Mouse (Mus musculus) olfactory bulb, adult 2 months (tissue): Measurements from ENCODE around the gene Lcn4. TPM values are rescaled to one million over a fixed set of nuclear protein-coding genes. Genes with fewer than 3 reads are reported as not detected.

Experiments used
- H3K27ac ChIP-seq: fragments of 200-500 bp; 2 replicates; pipeline ENCODE4 v1.5.1; 2012; ENCODE audit warnings: low read depth, low read length; ENCODE audit not compliant: insufficient read depth
- H3K4me1 ChIP-seq: fragments of 200-500 bp; 2 replicates; pipeline ENCODE4 v1.6.1; 2012; ENCODE audit warnings: low read length; ENCODE audit not compliant: control insufficient read depth, insufficient read depth
- H3K4me3 ChIP-seq: fragments of 200-500 bp; 2 replicates; pipeline ENCODE4 v1.5.1; 2012; ENCODE audit warnings: mild to moderate bottlenecking, low read depth, low read length, moderate library complexity; ENCODE audit not compliant: insufficient read depth
- CTCF ChIP-seq: fragments of 200-500 bp; IDR thresholded peaks from 2 replicates; pipeline ENCODE4 v1.5.1; 2012; ENCODE audit warnings: low read depth, mild to moderate bottlenecking, low read length, moderate library complexity; ENCODE audit not compliant: insufficient read depth
- POLR2A ChIP-seq: fragments of 200-500 bp; IDR thresholded peaks from 2 replicates; pipeline ENCODE4 v1.6.1; 2012; ENCODE audit warnings: mild to moderate bottlenecking, low read depth, low read length, moderate library complexity; ENCODE audit not compliant: insufficient read depth
- WGBS: fragments of 180-500 bp; shearing (Covaris S2); methylation state at CpG from one replicate; pipeline ENCODE4 v1.1.7; 2018; 5-methylcytosine and 5-hydroxymethylcytosine counted together
- polyA plus RNA-seq: library from polyadenylated mRNA; stranded (reverse); fragments of >200 nt; gene quantifications from 2 replicates; pipeline ENCODE4 v1.2.4, GENCODE M21; 2012; ENCODE audit warnings: low replicate concordance; ENCODE audit not compliant: missing spikeins, insufficient read depth, insufficient read length

Lcn4 gene
- polyA plus RNA-seq, 1 experiment: not detected

DNA sequence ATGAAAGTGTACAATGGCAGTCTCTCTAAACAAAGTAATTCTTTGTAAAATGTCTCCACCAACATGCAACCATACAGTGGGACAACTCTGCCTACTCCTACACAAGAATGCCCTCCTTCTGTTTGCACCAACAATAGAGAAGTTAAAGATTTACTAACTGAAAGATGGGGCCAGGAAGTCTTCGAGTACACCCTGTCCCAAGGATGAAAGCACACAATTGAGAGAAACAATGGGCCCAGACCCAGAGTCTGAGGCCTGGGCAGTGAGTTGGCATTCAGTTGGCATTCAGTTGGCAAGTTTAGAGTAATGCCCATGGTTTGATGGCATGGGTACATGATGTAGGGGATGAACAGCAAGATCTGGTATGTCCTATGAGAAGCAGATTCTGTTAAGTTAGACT, 16.4 kb downstream of the Lcn4 start:
- no peak overlapping the region for H3K4me3 ChIP-seq
- no peaks in the 10 kb centered on the region for H3K4me1 ChIP-seq
- TF ChIP-seq CTCF (no peak), POLR2A (no peak)
- WGBS: 65% methylated on average over 1 of the region's 1 CpGs
- H3K27ac ChIP-seq: no peak overlapping the region

DNA sequence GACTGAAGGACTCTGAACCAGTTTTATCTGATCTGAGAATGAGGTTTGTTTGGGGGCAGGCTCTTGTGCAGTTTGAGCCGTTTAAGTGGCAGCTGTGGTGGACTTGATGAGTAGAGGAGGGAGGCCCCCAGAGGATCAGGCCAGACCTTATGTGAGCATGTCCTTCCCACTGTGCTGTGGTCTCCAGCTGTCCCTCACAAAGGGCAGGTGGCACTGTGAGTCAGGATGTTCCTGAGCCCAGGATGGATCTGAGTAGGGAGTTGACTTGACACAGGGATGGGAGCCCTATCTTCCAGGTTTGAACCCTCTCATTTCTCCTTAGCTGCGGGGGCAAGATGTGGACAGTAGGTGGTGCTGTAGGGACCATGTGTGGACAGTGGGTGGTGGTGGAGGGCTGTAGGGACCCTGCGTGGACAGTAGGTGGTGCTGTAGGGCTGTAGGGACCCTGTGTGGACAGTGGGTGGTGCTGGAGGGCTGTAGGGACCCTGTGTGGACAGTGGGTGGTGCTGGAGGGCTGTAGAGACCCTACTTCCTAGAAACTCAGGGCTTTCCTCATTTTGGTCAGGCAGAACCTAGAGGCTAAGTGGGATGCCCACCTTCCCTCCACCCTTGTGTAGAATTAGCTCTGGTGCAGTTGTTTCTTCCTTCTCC, 24.3 kb downstream of the Lcn4 start:
- Histone ChIP-seq H3K4me1 (no peaks in the 10 kb centered on the region), H3K4me3 (no peak overlapping the region), H3K27ac (no peak overlapping the region)
- WGBS: 18% methylated on average over 3 of the region's 3 CpGs
- peak; percentile 100 for TF ChIP-seq CTCF
- no peak for TF ChIP-seq POLR2A

GRCm38 (mm10) chr2:26643942-26644341, 27.1 kb downstream of the Lcn4 start:
- no peak overlapping the region for H3K4me3 ChIP-seq

GRCm38 (mm10) chr2:26641006-26641647, 30.0 kb downstream of the Lcn4 start:
- Histone ChIP-seq H3K4me3 (no peak overlapping the region), H3K27ac (no peak overlapping the region), H3K4me1 (peaks cover 16% of the 10 kb centered on the region)
- TF ChIP-seq CTCF (no peak), POLR2A (no peak)
- 87% methylated on average over 7 of the region's 7 CpGs for WGBS

More at GRCm38 (mm10) chr2:26643942-26644341, 27.1 kb downstream of the Lcn4 start:
- TF ChIP-seq POLR2A: no peak
- TF ChIP-seq CTCF: no peak
- H3K27ac ChIP-seq: no peak overlapping the region
- H3K4me1 ChIP-seq: peaks cover 7% of the 10 kb centered on the region; the same call in 1 of the 2 replicates
- 75% methylated on average over 2 of the region's 2 CpGs for WGBS

DNA sequence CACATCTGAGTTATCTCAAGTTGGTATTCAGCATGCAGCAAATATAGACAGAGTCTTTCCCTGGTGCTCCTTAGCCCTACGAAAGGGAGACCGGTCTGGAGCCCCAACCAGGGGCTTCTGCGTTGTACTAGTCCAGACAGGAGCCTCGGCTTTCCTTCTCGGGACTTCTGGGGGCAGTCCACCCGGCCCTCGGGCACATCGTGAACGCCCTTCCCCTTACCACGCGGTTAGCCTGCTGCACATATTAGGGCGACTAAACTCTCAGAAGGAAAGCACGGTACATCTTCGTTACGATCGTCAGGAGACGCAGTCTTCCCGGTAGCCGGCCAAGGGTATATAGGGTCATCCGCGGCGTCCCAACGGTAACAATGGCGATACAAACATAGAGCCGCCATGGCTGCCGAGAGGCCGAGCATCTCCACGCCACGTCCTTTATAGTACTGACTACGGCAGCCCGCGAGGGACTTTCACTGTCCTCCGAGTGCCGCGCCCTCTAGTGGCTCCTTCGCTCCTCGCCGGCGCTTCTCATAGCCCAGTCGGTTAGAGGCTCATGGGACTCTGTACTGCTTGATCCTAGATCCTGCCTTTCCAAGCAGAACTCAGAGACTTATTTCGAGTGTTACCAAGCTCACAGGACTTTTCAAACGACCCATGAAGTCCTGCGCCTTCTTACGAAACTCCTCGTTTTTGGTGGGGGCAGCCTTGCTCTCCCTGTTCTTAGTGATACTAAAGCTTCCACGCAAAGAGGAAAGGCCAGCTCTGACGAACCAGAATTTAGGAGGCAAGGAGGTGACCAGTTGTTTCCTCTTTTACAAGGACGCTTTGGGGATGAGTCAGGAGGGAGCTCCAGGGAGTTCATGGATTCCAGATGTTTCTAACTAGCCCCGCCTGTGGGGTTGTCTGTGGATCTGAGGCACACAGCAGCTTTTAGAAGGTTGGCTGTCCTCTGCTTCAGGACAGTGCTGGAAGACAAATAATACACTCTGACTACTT, 30.9 kb downstream of the Lcn4 start:
- peak; percentile 94 for TF ChIP-seq POLR2A
- peak; percentile 74 for TF ChIP-seq CTCF
- Histone ChIP-seq H3K27ac (0 out of 2 replicates have a peak overlapping the region, but pooled peaks have one; percentile 14), H3K4me3 (peak overlapping the region; percentile 63), H3K4me1 (peaks cover 24% of the 10 kb centered on the region)
- WGBS: 4% methylated on average over 49 of the region's 49 CpGs

GRCm38 (mm10) chr2:26639083-26639482, 32.0 kb downstream of the Lcn4 start:
- TF ChIP-seq CTCF (no peak), POLR2A (no peak)
- Histone ChIP-seq H3K4me3 (peak overlapping the region; percentile 24; the same call in 1 of the 2 replicates), H3K27ac (no peak overlapping the region), H3K4me1 (peaks cover 28% of the 10 kb centered on the region)
- WGBS: 7% methylated on average over 8 of the region's 8 CpGs

GRCm38 (mm10) chr2:26638572-26638971, 32.5 kb downstream of the Lcn4 start:
- 70% methylated on average over 5 of the region's 5 CpGs for WGBS
- Histone ChIP-seq H3K4me1 (peaks cover 28% of the 10 kb centered on the region), H3K4me3 (no peak overlapping the region), H3K27ac (no peak overlapping the region)
- no peak for TF ChIP-seq CTCF
- TF ChIP-seq POLR2A: no peak

GRCm38 (mm10) chr2:26638039-26638438, 33.0 kb downstream of the Lcn4 start:
- H3K27ac ChIP-seq: no peak overlapping the region
- TF ChIP-seq POLR2A (no peak), CTCF (no peak)
- peaks cover 32% of the 10 kb centered on the region for H3K4me1 ChIP-seq
- H3K4me3 ChIP-seq: no peak overlapping the region
- 79% methylated on average over 5 of the region's 5 CpGs for WGBS

DNA sequence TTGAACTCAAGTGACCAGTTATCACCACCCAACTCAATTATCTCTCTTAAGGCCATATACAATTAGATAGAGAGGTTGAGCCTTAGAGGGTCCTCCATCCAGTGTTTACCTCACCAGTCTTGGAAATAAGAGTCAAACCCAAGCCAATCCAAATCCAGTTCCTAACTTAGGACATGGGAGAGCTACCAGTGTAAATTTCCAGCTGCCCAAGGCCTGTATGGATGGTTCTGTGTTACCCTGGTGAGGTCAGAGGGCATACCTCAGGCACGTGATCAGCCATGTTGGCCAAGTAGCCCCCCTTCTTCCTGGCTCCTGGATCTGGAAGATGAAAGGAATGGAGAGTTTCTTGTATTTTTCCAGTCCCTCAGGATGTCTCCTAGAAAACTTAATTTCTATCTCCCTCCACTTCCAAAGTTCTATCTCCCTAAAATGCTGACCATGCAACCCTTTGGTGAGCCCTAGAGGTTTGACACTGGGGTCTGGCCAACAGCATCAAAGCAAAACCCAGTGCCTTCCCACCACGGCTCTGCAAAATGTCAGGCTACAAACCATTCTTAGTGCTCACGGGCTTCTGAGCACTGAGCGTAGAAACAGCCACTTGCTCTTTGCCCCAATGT, 33.7 kb downstream of the Lcn4 start:
- no peak overlapping the region for H3K27ac ChIP-seq
- 71% methylated on average over 4 of the region's 4 CpGs for WGBS
- no peak for TF ChIP-seq POLR2A
- TF ChIP-seq CTCF: no peak
- peaks cover 38% of the 10 kb centered on the region for H3K4me1 ChIP-seq
- H3K4me3 ChIP-seq: no peak overlapping the region
